Comparison of ENCODE assay signal across 28 mouse cellular contexts in genomic region chr12:16941976-16942375, GRCm38 (mm10). TPM values are rescaled to one million over a fixed set of nuclear protein-coding genes. Genes with fewer than 3 reads are reported as not detected.
DNase-seq lines count a peak whose midpoint lies in the region; ATAC-seq and TF ChIP-seq lines count a peak whose summit lies in the region.
"Had no signal": no experiment of that assay in that cellular context is flagged by ENCODE, and none has a peak within 500 bp of the region (broad histone marks: within the 10 kb centered on the region; RNA-seq: fewer than 3 reads in every experiment).

No protein-coding gene starts in this region.

- WGBS in forebrain, embryonic 14.5 days: 82% methylated on average over 3 of the region's 3 CpGs

- TF ChIP-seq EP300 in MEL (IDR thresholded peaks at IDR 0.05; ENCODE audit: low read depth in 1 of 2, low read length in 2 of 2): peak; percentile 71 to 76

- H3K36me3 ChIP-seq in MEL (ENCODE audit: control insufficient read depth in 1 of 2, insufficient read depth in 2 of 2, low read length in 2 of 2): peaks cover 12 to 16% of the 10 kb centered on the region in 2 experiments
- H3K36me3 ChIP-seq in forebrain, embryonic 14.5 days (ENCODE audit: control insufficient read depth, insufficient read depth, low read length): peaks cover 14% of the 10 kb centered on the region; the same call in 1 of the 2 replicates

- no peak overlapping the region for H3K9ac ChIP-seq in MEL (ENCODE audit: control insufficient read depth, low read depth, low read length, poor library complexity, severe bottlenecking)
- H3K9ac ChIP-seq in forebrain, embryonic 14.5 days (ENCODE audit: low read length): no peak overlapping the region
- H3K9ac ChIP-seq: embryonic facial prominence, embryonic 13.5 days; embryonic facial prominence, embryonic 15.5 days; forebrain, embryonic 12.5 days; forebrain, embryonic 15.5 days; forebrain, postnatal 0 days had no signal

- H3K27ac ChIP-seq in MEL (ENCODE audit: control insufficient read depth, low read depth, low read length): peak overlapping the region; percentile 28; the same call in 1 of the 2 replicates
- H3K27ac ChIP-seq in forebrain, embryonic 14.5 days (ENCODE audit: low read depth, low read length): no peak overlapping the region
- H3K27ac ChIP-seq: embryonic facial prominence, embryonic 13.5 days; embryonic facial prominence, embryonic 15.5 days; forebrain, embryonic 10.5 days; forebrain, embryonic 12.5 days; forebrain, embryonic 15.5 days had no signal

- peaks cover 0 to 5% of the 10 kb centered on the region in 2 experiments; a peak in 2 of 4 replicates for H3K4me1 ChIP-seq in MEL (ENCODE audit: control insufficient read depth in 1 of 2, insufficient read depth in 2 of 2, low read length in 2 of 2)
- H3K4me1 ChIP-seq in forebrain, embryonic 14.5 days (ENCODE audit: control insufficient read depth, insufficient read depth, low read length): no peaks in the 10 kb centered on the region
- H3K4me1 ChIP-seq: embryonic facial prominence, embryonic 13.5 days; embryonic facial prominence, embryonic 15.5 days; forebrain, embryonic 10.5 days; forebrain, embryonic 12.5 days; forebrain, embryonic 15.5 days had no signal

- H3K9me3 ChIP-seq in MEL (replicated peaks; ENCODE audit: insufficient read depth, low read length): no peaks in the 10 kb centered on the region
- no peaks in the 10 kb centered on the region for H3K9me3 ChIP-seq in forebrain, embryonic 14.5 days (replicated peaks; ENCODE audit: control insufficient read depth, low read length)
- H3K9me3 ChIP-seq: embryonic facial prominence, embryonic 13.5 days; embryonic facial prominence, embryonic 15.5 days; forebrain, embryonic 10.5 days; forebrain, embryonic 12.5 days; forebrain, embryonic 15.5 days; G1E had no signal

- TF ChIP-seq CTCF in MEL (IDR thresholded peaks at IDR 0.05 in 2 of 3, conservative IDR thresholded peaks at IDR 0.05 in 1 of 3; ENCODE audit: control insufficient read depth in 1 of 3, insufficient read depth in 1 of 3, low read depth in 2 of 3, low read length in 3 of 3, poor library complexity in 1 of 3, severe bottlenecking in 1 of 3): no peak

- no peak for TF ChIP-seq POLR2A in MEL (IDR thresholded peaks at IDR 0.05; ENCODE audit: control insufficient read depth in 1 of 2, insufficient read depth in 1 of 2, low read depth in 1 of 2, low read length in 2 of 2, poor library complexity in 1 of 2)

- no peaks in the 10 kb centered on the region for H3K79me2 ChIP-seq in MEL (ENCODE audit: control insufficient read depth, insufficient read depth, low read length, poor library complexity)

- no peaks in the 10 kb centered on the region for H3K27me3 ChIP-seq in MEL (ENCODE audit: control insufficient read depth in 1 of 2, insufficient read depth in 2 of 2, low read length in 2 of 2)
- no peaks in the 10 kb centered on the region for H3K27me3 ChIP-seq in forebrain, embryonic 14.5 days (replicated peaks; ENCODE audit: control insufficient read depth, insufficient read depth, low read length)
- H3K27me3 ChIP-seq: CH12.LX; embryonic facial prominence, embryonic 13.5 days; embryonic facial prominence, embryonic 15.5 days; forebrain, embryonic 12.5 days; forebrain, embryonic 15.5 days; Patski had no signal

- DNase-seq in MEL (ENCODE audit: low read depth, low spot score): peak; percentile 78
- no peak for DNase-seq in forebrain, embryonic 14.5 days (ENCODE audit: low spot score)
- DNase-seq in kidney, postnatal 14 days: no peak
- no peak for DNase-seq in gastrocnemius, postnatal 10 days
- DNase-seq: adrenal gland, adult 8-10 months; adrenal gland, postnatal 14 days; adrenal gland, postnatal 36 days; B cell, adult 2 months; cerebellum, adult 11-12 months; cerebellum, adult 2 months; cerebellum, adult 9-10 months; cerebellum, postnatal 10 days; cerebellum, postnatal 25 days; embryo, embryonic 11 days; forebrain, postnatal 0 days had no signal

- H3K4me2 ChIP-seq in forebrain, embryonic 14.5 days (ENCODE audit: low read length): no peak overlapping the region
- H3K4me2 ChIP-seq: embryonic facial prominence, embryonic 13.5 days; embryonic facial prominence, embryonic 15.5 days; forebrain, embryonic 12.5 days; forebrain, embryonic 15.5 days had no signal

- TF ChIP-seq RAD21 in MEL (IDR thresholded peaks at IDR 0.05; ENCODE audit: low read depth, low read length): no peak

- no peak overlapping the region for H3K4me3 ChIP-seq in MEL (ENCODE audit: control insufficient read depth in 1 of 2, insufficient read depth in 1 of 2, low read depth in 2 of 2, low read length in 2 of 2)
- H3K4me3 ChIP-seq in forebrain, embryonic 14.5 days (ENCODE audit: low read depth, low read length): no peak overlapping the region
- H3K4me3 ChIP-seq: embryonic facial prominence, embryonic 13.5 days; embryonic facial prominence, embryonic 15.5 days; erythroblast, embryonic 14.5 days; forebrain, embryonic 10.5 days; forebrain, embryonic 12.5 days; forebrain, embryonic 15.5 days had no signal

- ATAC-seq in common myeloid progenitor, adult 5-6 weeks (replicated peaks; ENCODE audit: low read depth, poor library complexity, severe bottlenecking): peak; percentile 62; the same call in 1 of the 2 replicates
- peak; percentile 87 for ATAC-seq in megakaryocyte-erythroid progenitor cell, adult 5-6 weeks (replicated peaks; ENCODE audit: low FRiP score, low TSS enrichment, poor library complexity, severe bottlenecking)
- ATAC-seq in forebrain, embryonic 14.5 days: no peak
- ATAC-seq: activated CD4-positive, CD25-positive, alpha-beta regulatory T cell, adult 4 months; CD4-positive, CD25-positive, alpha-beta regulatory T cell, adult 4 months; forebrain, embryonic 15.5 days; forebrain, postnatal 0 days; Patski had no signal

TF ChIP-seq in MEL, 35 proteins besides CTCF, POLR2A, EP300 and RAD21 (continues in another document):
- TF ChIP-seq BHLHE40 (IDR thresholded peaks at IDR 0.05; ENCODE audit: borderline replicate concordance, low read depth, low read length): no peak
- TF ChIP-seq TBP (IDR thresholded peaks at IDR 0.05; ENCODE audit: low read depth, low read length): no peak
- TF ChIP-seq ZMIZ1 (IDR thresholded peaks at IDR 0.05; ENCODE audit: low read depth, low read length): no peak
- no peak for TF ChIP-seq MAFK (IDR thresholded peaks at IDR 0.05; ENCODE audit: borderline replicate concordance, low read depth, low read length)
- TF ChIP-seq CHD1 (IDR thresholded peaks at IDR 0.05; ENCODE audit: low read depth, low read length): no peak
- no peak for TF ChIP-seq MYC (IDR thresholded peaks at IDR 0.05; ENCODE audit: low read depth, low read length)
- no peak for TF ChIP-seq ELF1 (IDR thresholded peaks at IDR 0.05; ENCODE audit: low read depth, low read length)
- no peak for TF ChIP-seq MAX (IDR thresholded peaks at IDR 0.05; ENCODE audit: low read length)
- peak; percentile 17; the same call in 1 of the 2 replicates for TF ChIP-seq TAL1 (IDR thresholded peaks at IDR 0.05; ENCODE audit: low read length)
- no peak for TF ChIP-seq NELFE (IDR thresholded peaks at IDR 0.05; ENCODE audit: low read depth, low read length)
- no peak for TF ChIP-seq POLR2AphosphoS5 (IDR thresholded peaks at IDR 0.05; ENCODE audit: borderline replicate concordance, low read depth, low read length)
- no peak for TF ChIP-seq USF1 (IDR thresholded peaks at IDR 0.05; ENCODE audit: low read depth, low read length)
- no peak for TF ChIP-seq NRF1 (IDR thresholded peaks at IDR 0.05; ENCODE audit: insufficient read depth, low read depth, low read length, poor library complexity, severe bottlenecking)
- TF ChIP-seq UBTF (IDR thresholded peaks at IDR 0.05; ENCODE audit: borderline replicate concordance, insufficient read depth, low read depth, low read length): no peak
- TF ChIP-seq POLR2AphosphoS2 (IDR thresholded peaks at IDR 0.05; ENCODE audit: low read length): no peak
- no peak for TF ChIP-seq GABPA (IDR thresholded peaks at IDR 0.05; ENCODE audit: low read depth, low read length)
- TF ChIP-seq ZC3H11A (IDR thresholded peaks at IDR 0.05; ENCODE audit: low read depth, low read length): no peak
- no peak for TF ChIP-seq KAT2A (conservative IDR thresholded peaks at IDR 0.05; ENCODE audit: low read depth, low read length)
- TF ChIP-seq SMC3 (IDR thresholded peaks at IDR 0.05; ENCODE audit: low read depth, low read length): no peak
- no peak for TF ChIP-seq USF2 (IDR thresholded peaks at IDR 0.05; ENCODE audit: borderline replicate concordance in 1 of 2, insufficient read depth in 1 of 2, low read depth in 1 of 2, low read length in 2 of 2)
- TF ChIP-seq MXI1 (IDR thresholded peaks at IDR 0.05; ENCODE audit: low read depth, low read length): no peak
- no peak for TF ChIP-seq CHD2 (IDR thresholded peaks at IDR 0.05; ENCODE audit: low read length)
- no peak for TF ChIP-seq MAZ (IDR thresholded peaks at IDR 0.05; ENCODE audit: low read depth, low read length)
- TF ChIP-seq TCF12 (IDR thresholded peaks at IDR 0.05; ENCODE audit: low read depth, low read length): peak; percentile 30; the same call in 1 of the 2 replicates
- TF ChIP-seq JUND (IDR thresholded peaks at IDR 0.05; ENCODE audit: low read depth, low read length): no peak
- TF ChIP-seq ETS1 (IDR thresholded peaks at IDR 0.05; ENCODE audit: low read depth, low read length): peak; percentile 9; the same call in 1 of the 2 replicates

RNA-seq across cellular contexts. Expression of gene Rock2, which starts 47.3 kb away (rescaled TPM):
- 10.9 and 12.2 TPM in 2 replicates for total RNA-seq in MEL (2012; rRNA removed)
- 10 to 100 TPM; 14.4 to 46.4 TPM for polyA plus RNA-seq in MEL (2012; ENCODE audit: insufficient read depth in 1 of 2, insufficient read length in 2 of 2, low read depth in 1 of 2, low replicate concordance in 2 of 2, missing spikeins in 1 of 2)
- 78.2 and 80.4 TPM in 2 replicates for total RNA-seq in common myeloid progenitor, adult 5-6 weeks (2017)
- 34.9 and 39.7 TPM in 2 replicates for total RNA-seq in megakaryocyte-erythroid progenitor cell, adult 5-6 weeks (2014; fragmentation: Nextera tagmentation)
- 57.2 and 74.8 TPM in 2 replicates for total RNA-seq in megakaryocyte-erythroid progenitor cell, adult 5-6 weeks (2017)
- polyA plus RNA-seq in forebrain, embryonic 14.5 days (2014; fragmentation: Nextera tagmentation; extraction: Ambion mirVana): 12.1 and 13.8 TPM in 2 replicates
- 100 to 1,000 TPM; 102 to 115 TPM for total RNA-seq in gastrocnemius, postnatal 10 days (2021)

RNA-seq across cellular contexts. Expression of gene Pqlc3, which starts 58.2 kb away (rescaled TPM):
- 5.2 and 5.7 TPM in 2 replicates for total RNA-seq in MEL (2012; rRNA removed)
- 10 to 100 TPM in 1 of 2 experiments, not detected in 1; 13.1 TPM for polyA plus RNA-seq in MEL (2012; ENCODE audit: insufficient read depth in 1 of 2, insufficient read length in 2 of 2, low read depth in 1 of 2, low replicate concordance in 2 of 2, missing spikeins in 1 of 2)
- total RNA-seq in common myeloid progenitor, adult 5-6 weeks (2017): 14.1 and 17.2 TPM in 2 replicates
- total RNA-seq in megakaryocyte-erythroid progenitor cell, adult 5-6 weeks (2014; fragmentation: Nextera tagmentation): 5.9 and 11.4 TPM in 2 replicates
- 8.2 and 11.3 TPM in 2 replicates for total RNA-seq in megakaryocyte-erythroid progenitor cell, adult 5-6 weeks (2017)
- polyA plus RNA-seq in forebrain, embryonic 14.5 days (2014; fragmentation: Nextera tagmentation; extraction: Ambion mirVana): 0.94 and 2.1 TPM in 2 replicates
- total RNA-seq in gastrocnemius, postnatal 10 days (2021): 1 to 10 TPM; 1.8 to 2.4 TPM
